Mouse (Mus musculus) C2C12 (cell line): Measurements from ENCODE around the gene Gm14325. TPM values are rescaled to one million over a fixed set of nuclear protein-coding genes. Genes with fewer than 3 reads are reported as not detected.

Experiments
- polyA plus RNA-seq: library from polyadenylated mRNA; unstranded; fragments of >200 nt; fragmentation: generic; extraction: Trizol; gene quantifications from one replicate; pipeline ENCODE4 v1.2.1, GENCODE M21; 2012; ENCODE audit warnings: missing spikeins

The Gm14325 gene
- polyA plus RNA-seq, 1 experiment, result 11.9 TPM

Other genes starting within 250 kb of the Gm14325 start
- 2.8 TPM for gene Gm14322, start 81.0 kb downstream of the Gm14325 start, polyA plus RNA-seq
- 0.78 TPM for gene Gm14327, start 56.8 kb upstream of the Gm14325 start, polyA plus RNA-seq
- gene Zfp972, start 85.3 kb upstream of the Gm14325 start, polyA plus RNA-seq, result 0.84 TPM
- gene Gm14326, start 117.0 kb upstream of the Gm14325 start, polyA plus RNA-seq, result 7.8 TPM
- 1.9 TPM for gene Zfp971, start 182.9 kb upstream of the Gm14325 start, polyA plus RNA-seq
- gene Zfp931, start 238.1 kb upstream of the Gm14325 start, polyA plus RNA-seq, result 1.5 TPM